Mouse (Mus musculus) T-helper 2 cell (primary cell): ENCODE measurements at regions not wholly inside any gene's neighbourhood (a gene's known extent, or its start where the extent isn't known, plus 50 kb on each side); places are given as distances from the start of the nearest gene placed in this dataset.

ENCODE experiments used
- in situ Hi-C: fragments of 300-600 bp; cut with MboI, MseI; formaldehyde crosslinking; loops from one replicate; pipeline ENCODE4 v1.15.1; 2025; ENCODE audit warnings: high pct_unique_total_duplicates

GRCm38 (mm10) chr10:16589399-16589798 lies 1133.6 kb upstream of the Cited2 start:
- in situ Hi-C loops = no loop called here

- in situ Hi-C loops = no loop called here
Observed at GRCm38 (mm10) chr10:16592870-16593269, 1130.1 kb upstream of the Cited2 start.

GRCm38 (mm10) chr10:16600041-16600440 lies 1123.0 kb upstream of the Cited2 start:
- in situ Hi-C loops = no loop called here

GRCm38 (mm10) chr10:16600551-16601224 lies 1122.3 kb upstream of the Cited2 start:
- in situ Hi-C loops = no loop called here

- in situ Hi-C loops = no loop called here
Observed at GRCm38 (mm10) chr10:16601225-16601595, 1121.8 kb upstream of the Cited2 start.

GRCm38 (mm10) chr10:16608339-16608738 lies 1114.7 kb upstream of the Cited2 start:
- in situ Hi-C loops = no loop called here

- in situ Hi-C loops = no loop called here
Observed at GRCm38 (mm10) chr10:16618752-16619151, 1104.3 kb upstream of the Cited2 start.

- in situ Hi-C loops = no loop called here
Observed at GRCm38 (mm10) chr10:16619584-16619983, 1103.4 kb upstream of the Cited2 start.

- in situ Hi-C loops = no loop called here
Observed at GRCm38 (mm10) chr10:16620804-16621559, 1102.0 kb upstream of the Cited2 start.

- in situ Hi-C loops = no loop called here
Observed at GRCm38 (mm10) chr10:16622821-16623220, 1100.2 kb upstream of the Cited2 start.

- in situ Hi-C loops = no loop called here
Observed at GRCm38 (mm10) chr10:16633236-16633635, 1089.8 kb upstream of the Cited2 start.

GRCm38 (mm10) chr10:16635463-16635862 lies 1087.6 kb upstream of the Cited2 start:
- in situ Hi-C loops = no loop called here

GRCm38 (mm10) chr10:16637006-16637405 lies 1086.0 kb upstream of the Cited2 start:
- in situ Hi-C loops = no loop called here

GRCm38 (mm10) chr10:16638111-16638510 lies 1084.9 kb upstream of the Cited2 start:
- in situ Hi-C loops = no loop called here

GRCm38 (mm10) chr10:16640136-16640535 lies 1082.9 kb upstream of the Cited2 start:
- in situ Hi-C loops = no loop called here

GRCm38 (mm10) chr10:16650120-16650519 lies 1072.9 kb upstream of the Cited2 start:
- in situ Hi-C loops = loop anchor here (10.0 kb wide), 1 partner anchor 135 kb away; no protein-coding TSS in a partner anchor

GRCm38 (mm10) chr10:16652450-16652849 lies 1070.6 kb upstream of the Cited2 start:
- in situ Hi-C loops = loop anchor here (10.0 kb wide), 1 partner anchor 138 kb away; no protein-coding TSS in a partner anchor

GRCm38 (mm10) chr10:16664483-16664882 lies 1058.5 kb upstream of the Cited2 start:
- in situ Hi-C loops = no loop called here

- in situ Hi-C loops = no loop called here
Observed at GRCm38 (mm10) chr10:16670286-16670685, 1052.7 kb upstream of the Cited2 start.

- in situ Hi-C loops = no loop called here
Observed at GRCm38 (mm10) chr10:16681001-16681400, 1042.0 kb upstream of the Cited2 start.

- in situ Hi-C loops = no loop called here
Observed at GRCm38 (mm10) chr10:16685352-16685751, 1037.7 kb upstream of the Cited2 start.

- in situ Hi-C loops = no loop called here
Observed at GRCm38 (mm10) chr10:16706976-16707375, 1016.0 kb upstream of the Cited2 start.

GRCm38 (mm10) chr10:16713143-16713542 lies 1009.9 kb upstream of the Cited2 start:
- in situ Hi-C loops = no loop called here
